Mouse (Mus musculus): ENCODE results near the gene Gm17364. TPM values are rescaled to one million over a fixed set of nuclear protein-coding genes. Genes with fewer than 3 reads are reported as not detected.
A peak's percentile ranks its signal among the peaks of the same experiment; 100 is the strongest.
"Not testable (repeated sequence)": the region's sequence is repeated elsewhere in the genome, so short reads cannot be mapped to it uniquely, and the experiment has no call there.

Gene Gm17364
- polyA plus RNA-seq, 1 experiment from 2014 or later = not detected

GRCm38 (mm10) chr13:41251232-41251631 is 22.5 kb downstream of the Gm17364 start:
- H3K4me1 ChIP-seq; H3K9ac ChIP-seq; ATAC-seq (ENCODE audit: insufficient read depth, low FRiP score, low read depth); H3K9me3 ChIP-seq; H3K36me3 ChIP-seq; H3K27me3 ChIP-seq (replicated peaks): not testable (repeated sequence)
- Histone ChIP-seq H3K4me3 (replicated peaks) (peak overlapping the region; percentile 7; the same call in 1 of the 2 replicates), H3K4me2 (peak overlapping the region; percentile 80), H3K27ac (peak overlapping the region; percentile 83; the same call in 1 of the 2 replicates)
- 78% methylated on average over 5 of the region's 5 CpGs for whole genome bisulfite sequencing

GRCm38 (mm10) chr13:41250318-41250981 is 23.3 kb downstream of the Gm17364 start:
- H3K4me2 ChIP-seq = peak overlapping the region; percentile 80
- WGBS = 2% methylated on average over 27 of the region's 27 CpGs
- peak overlapping the region; percentile 85 for H3K4me3 ChIP-seq (replicated peaks)
- H3K27ac ChIP-seq = peak overlapping the region; percentile 90
- no peaks in the 10 kb centered on the region for H3K9me3 ChIP-seq
- H3K36me3 ChIP-seq = no peaks in the 10 kb centered on the region
- H3K27me3 ChIP-seq (replicated peaks) = no peaks in the 10 kb centered on the region
- H3K4me1 ChIP-seq = no peaks in the 10 kb centered on the region
- H3K9ac ChIP-seq = peak overlapping the region; percentile 80
- no peak for ATAC-seq (ENCODE audit: insufficient read depth, low FRiP score, low read depth)

- Histone ChIP-seq H3K4me2 (peak within 1 kb of the TSS; percentile 80), H3K9ac (peak within 1 kb of the TSS; percentile 80)
Observed at GRCm38 (mm10) chr13:41249538-41250317, 24.0 kb downstream of the Gm17364 start, which contains the start of gene Smim13. Gene Smim13, plus strand, starts transcription at chr13:41249844.

GRCm38 (mm10) chr13:41248751-41249520 is 24.8 kb downstream of the Gm17364 start:
- H3K9me3 ChIP-seq = no peaks in the 10 kb centered on the region

More at GRCm38 (mm10) chr13:41249538-41250317, 24.0 kb downstream of the Gm17364 start, which contains the start of gene Smim13:
- Histone ChIP-seq H3K4me1 (no peaks in the 10 kb centered on the region), H3K27ac (peak within 1 kb of the TSS; percentile 90), H3K36me3 (no peaks in the 10 kb centered on the region), H3K4me3 (replicated peaks) (peak within 1 kb of the TSS; percentile 85), H3K9me3 (no peaks in the 10 kb centered on the region), H3K27me3 (replicated peaks) (no peaks in the 10 kb centered on the region)
- peak; percentile 94 for ATAC-seq (ENCODE audit: insufficient read depth, low FRiP score, low read depth)
- under 1% methylated on average over 78 of the region's 78 CpGs for WGBS

GRCm38 (mm10) chr13:41244306-41244830 is 29.4 kb downstream of the Gm17364 start:
- Histone ChIP-seq H3K9me3 (no peaks in the 10 kb centered on the region), H3K27me3 (replicated peaks) (no peaks in the 10 kb centered on the region), H3K27ac (no peak overlapping the region), H3K4me2 (no peak overlapping the region), H3K4me3 (replicated peaks) (no peak overlapping the region), H3K4me1 (no peaks in the 10 kb centered on the region), H3K36me3 (no peaks in the 10 kb centered on the region), H3K9ac (no peak overlapping the region)
- WGBS = 53% methylated on average over 6 of the region's 6 CpGs
- ATAC-seq (ENCODE audit: insufficient read depth, low FRiP score, low read depth) = no peak

More at GRCm38 (mm10) chr13:41248751-41249520, 24.8 kb downstream of the Gm17364 start:
- Histone ChIP-seq H3K4me3 (replicated peaks) (peak overlapping the region; percentile 85), H3K36me3 (no peaks in the 10 kb centered on the region), H3K9ac (peak overlapping the region; percentile 39; the same call in 1 of the 2 replicates), H3K27ac (peak overlapping the region; percentile 80), H3K4me1 (no peaks in the 10 kb centered on the region), H3K4me2 (peak overlapping the region; percentile 80), H3K27me3 (replicated peaks) (no peaks in the 10 kb centered on the region)
- 36% methylated on average over 12 of the region's 12 CpGs for WGBS
- 0 out of 2 replicates have a peak, but pooled peaks have one; percentile 0 for ATAC-seq (ENCODE audit: insufficient read depth, low FRiP score, low read depth)

- WGBS = 50% methylated on average over 2 of the region's 2 CpGs
- Histone ChIP-seq H3K4me1 (no peaks in the 10 kb centered on the region), H3K27ac (no peak overlapping the region), H3K9me3 (no peaks in the 10 kb centered on the region), H3K4me2 (no peak overlapping the region), H3K9ac (no peak overlapping the region), H3K4me3 (replicated peaks) (no peak overlapping the region), H3K27me3 (replicated peaks) (no peaks in the 10 kb centered on the region), H3K36me3 (no peaks in the 10 kb centered on the region)
- no peak for ATAC-seq (ENCODE audit: insufficient read depth, low FRiP score, low read depth)
Observed at GRCm38 (mm10) chr13:41241557-41241956, 32.2 kb downstream of the Gm17364 start.

GRCm38 (mm10) chr13:41238805-41239130 is 35.0 kb downstream of the Gm17364 start:
- Histone ChIP-seq H3K4me2 (no peak overlapping the region), H3K27me3 (replicated peaks) (no peaks in the 10 kb centered on the region), H3K9me3 (no peaks in the 10 kb centered on the region), H3K4me3 (replicated peaks) (no peak overlapping the region), H3K36me3 (no peaks in the 10 kb centered on the region), H3K4me1 (no peaks in the 10 kb centered on the region), H3K27ac (no peak overlapping the region), H3K9ac (no peak overlapping the region)
- no peak for ATAC-seq (ENCODE audit: insufficient read depth, low FRiP score, low read depth)
- 5% methylated on average over 5 of the region's 5 CpGs for WGBS

- H3K9me3 ChIP-seq = no peaks in the 10 kb centered on the region
- no peak overlapping the region for H3K4me3 ChIP-seq (replicated peaks)
- H3K27me3 ChIP-seq (replicated peaks) = no peaks in the 10 kb centered on the region
- ATAC-seq (ENCODE audit: insufficient read depth, low FRiP score, low read depth) = no peak
- no peak overlapping the region for H3K9ac ChIP-seq
- H3K4me1 ChIP-seq = no peaks in the 10 kb centered on the region
- no peak overlapping the region for H3K27ac ChIP-seq
- H3K36me3 ChIP-seq = no peaks in the 10 kb centered on the region
- WGBS = 76% methylated on average over 10 of the region's 10 CpGs
- H3K4me2 ChIP-seq = no peak overlapping the region
Observed at GRCm38 (mm10) chr13:41238035-41238804, 35.6 kb downstream of the Gm17364 start.

- Histone ChIP-seq H3K4me3 (replicated peaks) (peak overlapping the region; percentile 30), H3K27ac (peak overlapping the region; percentile 54), H3K9me3 (no peaks in the 10 kb centered on the region), H3K9ac (0 out of 2 replicates have a peak overlapping the region, but pooled peaks have one; percentile 9), H3K36me3 (no peaks in the 10 kb centered on the region), H3K27me3 (replicated peaks) (no peaks in the 10 kb centered on the region), H3K4me1 (no peaks in the 10 kb centered on the region), H3K4me2 (peak overlapping the region; percentile 38)
- 53% methylated on average over 13 of the region's 13 CpGs for WGBS
- peak; percentile 52; the same call in 1 of the 2 replicates for ATAC-seq (ENCODE audit: insufficient read depth, low FRiP score, low read depth)
Observed at GRCm38 (mm10) chr13:41235845-41236741, 37.7 kb downstream of the Gm17364 start.

- WGBS = 85% methylated on average over 6 of the region's 6 CpGs
- H3K9me3 ChIP-seq = no peaks in the 10 kb centered on the region
- no peaks in the 10 kb centered on the region for H3K4me1 ChIP-seq
- no peaks in the 10 kb centered on the region for H3K27me3 ChIP-seq (replicated peaks)
- no peaks in the 10 kb centered on the region for H3K36me3 ChIP-seq
- no peak for ATAC-seq (ENCODE audit: insufficient read depth, low FRiP score, low read depth)
- no peak overlapping the region for H3K9ac ChIP-seq
- H3K4me2 ChIP-seq = no peak overlapping the region
- no peak overlapping the region for H3K4me3 ChIP-seq (replicated peaks)
- no peak overlapping the region for H3K27ac ChIP-seq
Observed at GRCm38 (mm10) chr13:41235181-41235580, 38.6 kb downstream of the Gm17364 start.
